Mouse (Mus musculus) ES-E14 (cell line): ENCODE data around the gene Ppp1r9b. TPM values are rescaled to one million over a fixed set of nuclear protein-coding genes. Genes with fewer than 3 reads are reported as not detected.

ENCODE experiments used
- DNase-seq: peaks from one replicate; pipeline ENCODE4 v3.0.0-alpha.2; 2013; ENCODE audit warnings: low read depth, low spot score
- H3K27ac ChIP-seq: 2 replicates; pipeline ENCODE4 v1.5.1; 2012; ENCODE audit warnings: low read depth, mild to moderate bottlenecking, low read length, moderate library complexity, mixed read lengths; ENCODE audit not compliant: poor library complexity, insufficient read depth, severe bottlenecking
- H3K36me3 ChIP-seq: 2 replicates; pipeline ENCODE4 v1.6.1; 2012; ENCODE audit warnings: mild to moderate bottlenecking, low read length, moderate library complexity, mixed read lengths; ENCODE audit not compliant: control insufficient read depth, poor library complexity, insufficient read depth, severe bottlenecking
- H3K4me1 ChIP-seq, 2 experiments: fragments of 150-350 bp in 1 of 2; sonication (generic) in 1 of 2; 2 replicates each; pipeline ENCODE4 v1.6.1; 2012; ENCODE audit warnings: low read length in 2 of 2, mild to moderate bottlenecking in 1 of 2, mixed read lengths in 1 of 2; ENCODE audit not compliant: control insufficient read depth in 2 of 2, insufficient read depth in 2 of 2, poor library complexity in 1 of 2
- H3K4me3 ChIP-seq, 2 experiments: fragments of 150-350 bp in 1 of 2; sonication (generic) in 1 of 2; 2 replicates each; pipeline ENCODE4 v1.5.1; 2012; ENCODE audit warnings: low read length in 2 of 2, low read depth in 1 of 2, mild to moderate bottlenecking in 1 of 2, mixed read lengths in 1 of 2; ENCODE audit not compliant: insufficient read depth in 1 of 2, poor library complexity in 1 of 2, severe bottlenecking in 1 of 2
- H3K9ac ChIP-seq: 2 replicates; pipeline ENCODE4 v1.6.1; 2012; ENCODE audit warnings: low read depth, mild to moderate bottlenecking, low read length, mixed read lengths; ENCODE audit not compliant: poor library complexity, insufficient read depth, severe bottlenecking
- H3K9me3 ChIP-seq: fragments of 150-350 bp; sonication (generic); 2 replicates; pipeline ENCODE4 v1.6.1; 2012; ENCODE audit warnings: low read depth, mild to moderate bottlenecking, low read length; ENCODE audit not compliant: control insufficient read depth, insufficient read depth
- CHD2 ChIP-seq: IDR thresholded peaks from 2 replicates; pipeline ENCODE4 v1.6.1; 2014; ENCODE audit warnings: mild to moderate bottlenecking, low read depth, low read length, inconsistent platforms
- HCFC1 ChIP-seq: IDR thresholded peaks from 2 replicates; pipeline ENCODE4 v1.6.1; 2012; ENCODE audit warnings: low read length, inconsistent platforms, borderline replicate concordance; ENCODE audit not compliant: insufficient read depth
- MAFK ChIP-seq: IDR thresholded peaks from 2 replicates; pipeline ENCODE4 v1.6.1; 2014; ENCODE audit warnings: mild to moderate bottlenecking, low read depth, low read length, inconsistent platforms; ENCODE audit not compliant: insufficient read depth
- ZC3H11A ChIP-seq: IDR thresholded peaks from 2 replicates; pipeline ENCODE4 v1.6.1; 2012; ENCODE audit warnings: low read depth, mild to moderate bottlenecking, inconsistent platforms, low read length, borderline replicate concordance
- ZNF384 ChIP-seq: IDR thresholded peaks from 2 replicates; pipeline ENCODE4 v1.6.1; 2012; ENCODE audit warnings: low read depth, low read length, inconsistent platforms
- in situ Hi-C, 2 experiments: fragments of 600-800 bp; cut with MboI; formaldehyde crosslinking; loops; one replicate each; pipeline ENCODE4 v1.15.1; 2025; ENCODE audit warnings: low sequenced_read_pairs in 2 of 2, inconsistent platforms in 1 of 2; ENCODE audit not compliant: unreplicated experiment in 2 of 2
- total RNA-seq: library from RNA; depleted of rRNA; stranded (reverse); fragments of 300-350 nt; gene quantifications from 2 replicates; pipeline ENCODE4 v1.2.3, GENCODE M21; 2012

The Ppp1r9b gene
- total RNA-seq, 1 experiment, result 29.5 TPM

DNA sequence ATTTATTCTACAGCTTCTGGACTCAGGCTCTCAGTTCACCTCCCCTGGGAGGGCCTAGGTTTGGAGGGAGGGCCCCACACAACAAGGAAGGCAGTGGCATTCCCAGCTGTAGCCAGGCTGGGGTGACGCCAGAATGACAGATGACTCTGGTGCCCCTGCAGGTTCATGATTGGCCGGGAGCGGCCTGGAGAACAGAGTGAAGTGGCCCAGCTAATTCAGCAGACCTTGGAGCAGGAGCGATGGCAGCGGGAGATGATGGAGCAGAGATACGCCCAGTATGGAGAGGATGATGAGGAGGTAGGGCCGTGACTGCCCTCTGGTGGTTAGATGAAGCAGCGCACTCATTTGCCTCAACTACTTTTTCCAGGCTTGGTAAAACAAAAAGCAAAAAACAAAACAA is 10.2 kb downstream of the Ppp1r9b start:
- in situ Hi-C loops, result no loop called here
- peaks cover 0 to 12% of the 10 kb centered on the region in 2 experiments; a peak in 2 of 4 replicates for H3K4me1 ChIP-seq
- H3K27ac ChIP-seq, result no peak overlapping the region
- no peaks in the 10 kb centered on the region for H3K9me3 ChIP-seq
- TF ChIP-seq ZNF384, result no peak
- no peak for TF ChIP-seq HCFC1
- no peak for TF ChIP-seq CHD2
- TF ChIP-seq MAFK, result no peak
- TF ChIP-seq ZC3H11A, result no peak
- no peak overlapping the region for H3K9ac ChIP-seq
- H3K4me3 ChIP-seq, result no peak overlapping the region
- peaks cover 36% of the 10 kb centered on the region for H3K36me3 ChIP-seq
- DNase-seq, result peak; percentile 64

DNA sequence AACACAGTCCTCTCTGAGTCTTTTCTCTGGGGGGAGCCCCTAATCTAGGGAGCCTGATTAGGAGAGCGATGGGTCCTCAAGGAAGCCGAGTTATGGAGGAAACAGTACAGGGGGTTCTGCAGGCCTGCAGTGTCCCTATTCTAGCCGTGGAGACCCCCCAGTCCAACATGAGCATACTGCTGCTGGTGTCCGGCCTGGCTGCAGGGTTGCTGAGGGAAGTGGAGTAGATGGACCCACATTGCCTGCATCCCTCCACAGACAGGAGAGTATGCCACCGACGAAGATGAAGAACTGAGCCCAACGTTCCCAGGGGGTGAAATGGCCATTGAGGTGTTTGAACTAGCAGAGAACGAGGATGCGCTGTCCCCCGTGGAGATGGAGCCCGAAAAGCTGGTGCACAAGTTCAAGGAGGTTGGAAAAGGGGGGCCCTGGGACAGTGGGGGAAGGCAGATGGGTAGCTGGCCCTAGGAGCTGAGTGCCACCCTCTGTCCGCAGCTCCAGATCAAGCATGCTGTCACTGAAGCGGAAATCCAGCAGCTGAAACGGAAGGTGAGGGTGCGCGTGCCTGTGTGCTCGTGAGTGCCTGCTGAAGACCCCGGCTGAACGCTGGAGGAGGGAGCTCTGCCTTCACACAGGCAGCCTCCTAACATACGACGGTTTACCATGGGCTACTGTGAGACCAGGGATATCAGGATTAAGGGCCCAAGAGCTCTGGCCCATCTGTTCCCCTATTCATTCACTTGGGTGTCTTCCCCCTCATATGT is 10.9 kb downstream of the Ppp1r9b start:
- Histone ChIP-seq H3K9me3 (no peaks in the 10 kb centered on the region), H3K9ac (no peak overlapping the region), H3K4me3 (no peak overlapping the region), H3K36me3 (peaks cover 30% of the 10 kb centered on the region), H3K27ac (no peak overlapping the region), H3K4me1 (peaks cover 0 to 15% of the 10 kb centered on the region in 2 experiments; a peak in 2 of 4 replicates)
- in situ Hi-C loops, result no loop called here
- TF ChIP-seq ZNF384, result no peak
- no peak for TF ChIP-seq MAFK
- TF ChIP-seq ZC3H11A, result no peak
- no peak for TF ChIP-seq CHD2
- TF ChIP-seq HCFC1, result no peak
- no peak for DNase-seq

DNA sequence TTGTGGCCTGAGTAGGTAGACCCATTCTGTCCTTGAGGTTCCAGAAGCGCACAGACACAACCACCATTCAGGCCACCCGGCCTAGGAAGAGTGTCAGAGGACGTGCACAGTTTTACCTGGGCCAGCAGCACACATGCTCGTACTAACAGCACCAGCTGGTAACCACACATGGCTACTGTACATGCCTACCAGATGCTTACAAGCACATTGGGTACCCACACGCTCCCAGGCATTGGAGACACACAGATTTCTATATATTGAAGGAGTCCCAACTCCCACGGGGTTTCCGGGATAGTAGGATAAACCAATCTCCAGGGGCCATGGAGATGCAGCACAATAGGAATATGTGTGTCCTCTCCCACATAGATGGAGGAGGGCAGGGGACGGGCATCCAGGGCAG is 11.9 kb downstream of the Ppp1r9b start:
- no peak overlapping the region for H3K4me3 ChIP-seq

DNA sequence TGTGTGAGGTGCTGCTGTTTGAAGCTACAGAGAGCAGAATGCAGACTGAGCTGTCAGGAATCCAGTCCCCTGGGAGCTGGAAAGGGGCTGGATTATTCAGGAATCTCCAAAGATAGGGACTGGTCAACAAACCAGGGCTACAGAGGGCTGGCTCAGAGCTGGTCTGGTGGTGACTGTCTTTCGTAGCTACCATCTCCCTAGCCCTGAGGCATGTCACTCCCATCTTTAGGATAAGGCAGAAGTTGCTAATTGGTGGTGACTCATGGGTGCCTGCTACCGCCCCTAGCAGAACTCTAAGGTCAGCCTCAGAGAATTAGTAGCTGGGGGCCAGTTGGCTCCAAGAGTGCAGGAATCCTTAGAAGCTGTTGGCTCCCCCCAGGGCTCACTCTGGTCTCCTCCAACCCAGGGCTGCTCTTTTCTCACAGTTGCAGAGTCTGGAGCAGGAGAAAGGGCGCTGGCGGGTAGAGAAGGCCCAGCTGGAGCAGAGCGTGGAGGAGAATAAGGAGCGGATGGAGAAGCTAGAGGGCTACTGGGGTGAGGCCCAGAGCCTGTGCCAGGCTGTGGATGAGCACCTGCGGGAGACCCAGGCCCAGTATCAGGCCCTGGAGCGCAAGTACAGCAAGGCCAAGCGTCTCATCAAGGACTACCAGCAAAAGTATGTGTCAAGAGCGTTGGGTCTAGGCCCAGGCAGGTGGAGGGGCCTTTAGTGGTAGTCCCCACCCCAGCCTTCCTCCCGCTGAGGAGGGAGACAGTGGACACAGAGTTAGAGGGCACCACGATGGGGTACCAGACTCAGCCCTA is 13.5 kb downstream of the Ppp1r9b start:
- Histone ChIP-seq H3K27ac (no peak overlapping the region), H3K36me3 (peaks cover 23% of the 10 kb centered on the region), H3K9ac (no peak overlapping the region), H3K9me3 (no peaks in the 10 kb centered on the region), H3K4me3 (no peak overlapping the region), H3K4me1 (peaks cover 2 to 15% of the 10 kb centered on the region in 2 experiments; a peak in 2 of 4 replicates)
- DNase-seq, result no peak
- in situ Hi-C loops, result no loop called here
- TF ChIP-seq ZC3H11A (no peak), ZNF384 (no peak), HCFC1 (no peak), MAFK (no peak), CHD2 (no peak)

More for the DNA sequence above, 11.9 kb downstream of the Ppp1r9b start:
- Histone ChIP-seq H3K27ac (no peak overlapping the region), H3K9ac (no peak overlapping the region), H3K4me1 (peaks cover 2 to 18% of the 10 kb centered on the region in 2 experiments; a peak in 2 of 4 replicates), H3K9me3 (no peaks in the 10 kb centered on the region), H3K36me3 (peaks cover 26% of the 10 kb centered on the region)
- no peak for DNase-seq
- in situ Hi-C loops, result no loop called here
- TF ChIP-seq CHD2, result no peak
- TF ChIP-seq ZNF384, result no peak
